In genomic region chr11:121641501-121642145, GRCm38 (mm10) we compare ENCODE assay signal across 31 mouse cellular contexts. TPM values are rescaled to one million over a fixed set of nuclear protein-coding genes. Genes with fewer than 3 reads are reported as not detected.
DNase-seq lines count a peak whose midpoint lies in the region; ATAC-seq and TF ChIP-seq lines count a peak whose summit lies in the region.
"Had no signal": no experiment of that assay in that cellular context is flagged by ENCODE, and none has a peak within 500 bp of the region (broad histone marks: within the 10 kb centered on the region; RNA-seq: fewer than 3 reads in every experiment).

No protein-coding gene starts in this region.

- H3K27ac ChIP-seq in ES-Bruce4 (ENCODE audit: insufficient read depth, low read length) = peak overlapping the region; percentile 45; the same call in 1 of the 2 replicates
- H3K27ac ChIP-seq in liver, embryonic 12.5 days = no peak overlapping the region
- H3K27ac ChIP-seq: embryonic facial prominence, embryonic 15.5 days; hindbrain, embryonic 12.5 days; kidney, embryonic 15.5 days; limb, embryonic 15.5 days; liver, embryonic 15.5 days; lung, embryonic 15.5 days; macrophage; midbrain, embryonic 10.5 days had no signal

- no peak for TF ChIP-seq POLR2A in ES-Bruce4 (IDR thresholded peaks at IDR 0.05; ENCODE audit: insufficient read depth, low read length)
- no peak for TF ChIP-seq POLR2A in brain, embryonic 14.5 days (IDR thresholded peaks at IDR 0.05; ENCODE audit: borderline replicate concordance, extremely low read depth, insufficient read depth, insufficient read length, poor library complexity, severe bottlenecking)

- H3K36me3 ChIP-seq in ES-Bruce4 (ENCODE audit: control insufficient read depth, insufficient read depth, low read length, poor library complexity, severe bottlenecking) = peaks cover 18% of the 10 kb centered on the region
- peaks cover 17% of the 10 kb centered on the region for H3K36me3 ChIP-seq in liver, embryonic 12.5 days
- H3K36me3 ChIP-seq: liver, embryonic 15.5 days had no signal

- no peak for ATAC-seq in liver, embryonic 12.5 days
- ATAC-seq in megakaryocyte-erythroid progenitor cell, adult 5-6 weeks (replicated peaks; ENCODE audit: low FRiP score, low TSS enrichment, poor library complexity, severe bottlenecking) = no peak
- ATAC-seq: activated CD4-positive, CD25-positive, alpha-beta regulatory T cell, adult 4 months; forebrain, embryonic 16.5 days; intestine, postnatal 0 days; midbrain, embryonic 16.5 days; Patski had no signal

- DNase-seq in cerebellum, adult 11 months = peak; percentile 47
- DNase-seq in cerebellum, postnatal 4 days (ENCODE audit: low spot score in 2 of 2) = no peak
- DNase-seq in brain, embryonic 14.5 days (ENCODE audit: low read depth) = peak; percentile 16
- DNase-seq in cerebellum, postnatal 10 days = peak; percentile 58 to 68
- no peak for DNase-seq in embryo, embryonic 10.5 days (ENCODE audit: low spot score)
- DNase-seq: adrenal gland, adult 8-10 months; gastrocnemius, postnatal 10 days; heart, postnatal 10 days; kidney, postnatal 4 days; layer of hippocampus, adult 9-11 months; right cerebral cortex, adult 18-20 months; right cerebral cortex, postnatal 4 days; thymus, adult 18-20 months; thymus, postnatal 36 days had no signal

- H3K4me3 ChIP-seq in ES-Bruce4 (ENCODE audit: low read depth, low read length) = no peak overlapping the region
- no peak overlapping the region for H3K4me3 ChIP-seq in liver, embryonic 12.5 days
- H3K4me3 ChIP-seq: embryonic facial prominence, embryonic 15.5 days; heart, embryonic 12.5 days; hindbrain, embryonic 12.5 days; kidney, embryonic 15.5 days; limb, embryonic 15.5 days; liver, embryonic 15.5 days; lung, embryonic 15.5 days; midbrain, embryonic 10.5 days had no signal

- TF ChIP-seq CTCF in ES-Bruce4 (IDR thresholded peaks at IDR 0.05; ENCODE audit: low read depth, low read length) = no peak
- TF ChIP-seq CTCF in brain, embryonic 14.5 days (IDR thresholded peaks at IDR 0.05; ENCODE audit: borderline replicate concordance, extremely low read depth, insufficient read depth, insufficient read length) = no peak

- H3K4me1 ChIP-seq in ES-Bruce4 (ENCODE audit: control insufficient read depth, insufficient read depth, low read length) = peaks cover 3% of the 10 kb centered on the region
- no peaks in the 10 kb centered on the region for H3K4me1 ChIP-seq in liver, embryonic 12.5 days
- H3K4me1 ChIP-seq: heart, embryonic 12.5 days; kidney, embryonic 15.5 days; limb, embryonic 15.5 days; liver, embryonic 15.5 days; lung, embryonic 15.5 days; midbrain, embryonic 10.5 days had no signal

- H3K4me2 ChIP-seq in liver, embryonic 12.5 days = no peak overlapping the region
- H3K4me2 ChIP-seq: embryonic facial prominence, embryonic 15.5 days; heart, embryonic 12.5 days; hindbrain, embryonic 12.5 days; kidney, embryonic 15.5 days; limb, embryonic 15.5 days; liver, embryonic 15.5 days; lung, embryonic 15.5 days had no signal

- H3K9me3 ChIP-seq in ES-Bruce4 (replicated peaks; ENCODE audit: control insufficient read depth, insufficient read depth, low read length, poor library complexity, severe bottlenecking) = no peaks in the 10 kb centered on the region
- H3K9me3 ChIP-seq in liver, embryonic 12.5 days (replicated peaks) = no peaks in the 10 kb centered on the region
- H3K9me3 ChIP-seq: embryonic facial prominence, embryonic 15.5 days; heart, embryonic 12.5 days; hindbrain, embryonic 12.5 days; kidney, embryonic 15.5 days; limb, embryonic 15.5 days; liver, embryonic 15.5 days; lung, embryonic 15.5 days; midbrain, embryonic 10.5 days had no signal

- no peaks in the 10 kb centered on the region for H3K27me3 ChIP-seq in ES-Bruce4 (ENCODE audit: control insufficient read depth, insufficient read depth, low read length, poor library complexity, severe bottlenecking)
- H3K27me3 ChIP-seq in liver, embryonic 12.5 days (replicated peaks) = no peaks in the 10 kb centered on the region
- H3K27me3 ChIP-seq: embryonic facial prominence, embryonic 15.5 days; heart, embryonic 12.5 days; hindbrain, embryonic 12.5 days; kidney, embryonic 15.5 days; limb, embryonic 15.5 days; liver, embryonic 15.5 days; lung, embryonic 15.5 days; Patski had no signal

- 0 out of 2 replicates have a peak, but pooled peaks have one; percentile 42 for TF ChIP-seq EP300 in ES-Bruce4 (IDR thresholded peaks at IDR 0.05; ENCODE audit: insufficient read depth, low read depth, low read length)

- H3K9ac ChIP-seq in ES-Bruce4 (ENCODE audit: low read depth, poor library complexity, severe bottlenecking) = no peak overlapping the region
- no peak overlapping the region for H3K9ac ChIP-seq in liver, embryonic 12.5 days
- H3K9ac ChIP-seq: embryonic facial prominence, embryonic 15.5 days; heart, embryonic 12.5 days; hindbrain, embryonic 12.5 days; kidney, embryonic 15.5 days; limb, embryonic 15.5 days; liver, embryonic 15.5 days; lung, embryonic 15.5 days had no signal

- 67% methylated on average over 2 of the region's 2 CpGs for WGBS in liver, embryonic 12.5 days (ENCODE audit: insufficient replicate concordance)

RNA-seq across cellular contexts. Expression of gene B3gntl1, which starts 31.3 kb away (rescaled TPM):
- polyA plus RNA-seq in ES-Bruce4 (2011; ENCODE audit: insufficient read depth, insufficient read length, low read depth, missing spikeins) = 13.1 and 13.5 TPM in 2 replicates
- polyA plus RNA-seq in brain, embryonic 14.5 days (2012; rRNA removed) = 8.5 and 9.2 TPM in 2 replicates
- polyA plus RNA-seq in liver, embryonic 12.5 days (2016; fragmentation: Nextera tagmentation; extraction: Ambion mirVana) = 2.5 and 2.9 TPM in 2 replicates
- total RNA-seq in megakaryocyte-erythroid progenitor cell, adult 5-6 weeks (2014; fragmentation: Nextera tagmentation) = 7.4 and 11.1 TPM in 2 replicates
- total RNA-seq in megakaryocyte-erythroid progenitor cell, adult 5-6 weeks (2017) = 8.2 and 8.8 TPM in 2 replicates

RNA-seq across cellular contexts. Expression of gene Metrnl, which starts 59.7 kb away (rescaled TPM):
- polyA plus RNA-seq in ES-Bruce4 (2011; ENCODE audit: insufficient read depth, insufficient read length, low read depth, missing spikeins) = 2.6 and 3.1 TPM in 2 replicates
- polyA plus RNA-seq in brain, embryonic 14.5 days (2012; rRNA removed) = 7.5 and 11.9 TPM in 2 replicates
- polyA plus RNA-seq in liver, embryonic 12.5 days (2016; fragmentation: Nextera tagmentation; extraction: Ambion mirVana) = 3.7 and 4.8 TPM in 2 replicates
- total RNA-seq in megakaryocyte-erythroid progenitor cell, adult 5-6 weeks (2014; fragmentation: Nextera tagmentation) = not detected in 2 replicates
- 1.6 TPM in 1 of 2 replicates, not detected in the other for total RNA-seq in megakaryocyte-erythroid progenitor cell, adult 5-6 weeks (2017)

Comparison
In these comparisons a context has a peak if more than half of its experiments do, and no peak if none do; other contexts are left out.
1. DNase-seq: peak in cerebellum, adult 11 months (single experiment), brain, embryonic 14.5 days (single experiment) and cerebellum, postnatal 10 days (2 of 2); none in cerebellum, postnatal 4 days (0 of 2) and embryo, embryonic 10.5 days (single experiment).